Mouse (Mus musculus): ENCODE data around the gene Rab23. TPM values are rescaled to one million over a fixed set of nuclear protein-coding genes. Genes with fewer than 3 reads are reported as not detected.

Gene Rab23
- polyA plus RNA-seq, 1 experiment from 2014 or later = 35.2 TPM

DNA sequence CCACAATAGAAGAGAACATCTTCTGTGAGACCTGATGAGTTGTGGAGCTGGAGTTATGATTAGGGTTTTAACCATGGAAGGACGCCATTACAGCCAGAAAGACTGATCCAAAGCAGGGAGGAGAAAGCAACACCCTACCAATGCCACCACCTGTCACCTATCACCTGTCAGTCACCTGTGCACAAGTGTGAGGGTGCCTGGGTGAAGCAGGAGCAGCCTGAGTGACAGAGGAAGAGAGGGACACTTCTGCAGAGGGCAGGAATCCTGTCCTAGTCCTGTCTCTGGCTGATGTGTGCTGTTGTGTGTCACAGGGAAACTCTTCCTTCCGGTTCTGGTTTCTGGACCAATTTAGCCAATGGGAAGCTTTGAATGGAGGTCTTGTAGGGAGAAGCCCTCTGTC lies 23.7 kb upstream of the Rab23 start:
- H3K27me3 ChIP-seq (replicated peaks; ENCODE audit: low read depth, poor library complexity, severe bottlenecking) = no peaks in the 10 kb centered on the region
- no peak overlapping the region for H3K27ac ChIP-seq (replicated peaks)
- no peaks in the 10 kb centered on the region for H3K36me3 ChIP-seq (replicated peaks)
- 79% methylated on average over 2 of the region's 2 CpGs for WGBS
- H3K9me3 ChIP-seq = no peaks in the 10 kb centered on the region
- no peak for DNase-seq (ENCODE audit: low spot score)
- H3K4me3 ChIP-seq = no peak overlapping the region
- no peaks in the 10 kb centered on the region for H3K4me1 ChIP-seq

- Histone ChIP-seq H3K9me3 (no peaks in the 10 kb centered on the region), H3K27me3 (replicated peaks; ENCODE audit: low read depth, poor library complexity, severe bottlenecking) (no peaks in the 10 kb centered on the region), H3K4me3 (no peak overlapping the region), H3K36me3 (replicated peaks) (no peaks in the 10 kb centered on the region), H3K27ac (replicated peaks) (no peak overlapping the region), H3K4me1 (no peaks in the 10 kb centered on the region)
- 93% methylated on average over 3 of the region's 3 CpGs for WGBS
- DNase-seq (ENCODE audit: low spot score) = no peak
Measured at GRCm38 (mm10) chr1:33701244-33701643, 18.4 kb upstream of the Rab23 start.

DNA sequence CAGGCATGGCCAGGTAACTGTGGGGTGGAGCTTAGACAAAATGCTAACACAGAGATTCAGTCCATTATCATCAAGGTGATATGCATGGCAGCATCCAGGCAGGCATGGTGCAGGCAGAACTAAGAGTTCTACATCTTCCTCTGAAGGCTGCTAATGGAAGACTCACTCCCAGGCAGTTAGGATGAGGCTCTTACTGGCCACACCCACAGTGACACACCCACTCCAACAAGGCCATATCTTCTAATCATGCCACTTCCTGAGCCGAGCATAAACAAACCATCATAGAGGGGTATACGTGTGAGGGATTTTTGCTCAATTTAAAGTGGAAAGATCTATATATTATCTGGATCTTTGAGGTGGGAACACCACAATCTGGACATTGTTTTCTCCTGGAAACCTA lies 10.1 kb upstream of the Rab23 start:
- Histone ChIP-seq H3K4me1 (peaks cover 4% of the 10 kb centered on the region), H3K27ac (replicated peaks) (no peak overlapping the region), H3K36me3 (replicated peaks) (no peaks in the 10 kb centered on the region), H3K9me3 (no peaks in the 10 kb centered on the region), H3K27me3 (replicated peaks; ENCODE audit: low read depth, poor library complexity, severe bottlenecking) (no peaks in the 10 kb centered on the region), H3K4me3 (no peak overlapping the region)
- DNase-seq (ENCODE audit: low spot score) = no peak
- 80% methylated on average over 2 of the region's 2 CpGs for WGBS

DNA sequence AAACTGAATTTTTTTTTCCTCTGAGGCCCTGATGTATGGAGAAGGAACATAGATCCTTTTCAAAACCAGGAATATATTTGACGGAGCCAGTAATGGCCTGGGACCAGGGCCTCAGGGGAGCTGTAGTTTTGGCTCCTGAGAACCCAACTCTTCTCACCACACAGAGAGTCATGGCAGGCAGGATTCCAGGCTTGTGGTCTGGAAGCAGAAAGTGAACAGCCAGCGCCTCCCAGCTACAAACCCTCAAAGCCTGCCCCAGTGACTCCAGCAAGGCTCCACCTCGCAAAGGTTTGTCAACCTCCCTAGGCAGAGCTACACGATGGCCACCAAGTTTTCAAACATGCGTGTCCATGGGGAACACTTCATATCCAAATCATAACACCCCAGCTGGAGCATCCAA lies 7.7 kb upstream of the Rab23 start:
- no peak for DNase-seq (ENCODE audit: low spot score)
- H3K27me3 ChIP-seq (replicated peaks; ENCODE audit: low read depth, poor library complexity, severe bottlenecking) = no peaks in the 10 kb centered on the region
- WGBS = 89% methylated on average over 5 of the region's 5 CpGs
- no peak overlapping the region for H3K27ac ChIP-seq (replicated peaks)
- peaks cover 7% of the 10 kb centered on the region for H3K4me1 ChIP-seq
- H3K9me3 ChIP-seq = no peaks in the 10 kb centered on the region
- H3K36me3 ChIP-seq (replicated peaks) = no peaks in the 10 kb centered on the region
- H3K4me3 ChIP-seq = no peak overlapping the region

GRCm38 (mm10) chr1:33714796-33715195 lies 4.9 kb upstream of the Rab23 start:
- DNase-seq (ENCODE audit: low spot score) = peak; percentile 50

DNA sequence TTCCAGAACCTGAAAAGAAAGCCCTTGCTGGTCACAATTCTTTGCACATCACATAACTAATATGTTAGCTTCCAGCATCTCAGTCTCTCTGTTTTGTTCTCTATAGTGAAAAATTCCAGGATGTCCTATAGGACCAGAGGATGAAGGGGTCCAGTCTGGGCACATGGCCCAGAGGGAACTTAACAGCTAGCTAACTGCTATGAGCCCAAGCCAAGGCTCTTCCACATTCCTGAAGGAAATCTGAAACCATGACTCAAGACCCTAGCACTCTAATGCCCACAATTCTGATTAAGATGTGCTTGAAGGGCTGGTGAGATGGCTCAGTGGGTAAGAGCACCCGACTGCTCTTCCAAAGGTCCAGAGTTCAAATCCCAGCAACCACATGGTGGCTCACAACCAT lies 2.1 kb upstream of the Rab23 start:
- DNase-seq (ENCODE audit: low spot score) = no peak
- Histone ChIP-seq H3K4me3 (no peak overlapping the region), H3K27ac (replicated peaks) (no peak overlapping the region), H3K36me3 (replicated peaks) (peaks cover 12% of the 10 kb centered on the region), H3K4me1 (peaks cover 25% of the 10 kb centered on the region), H3K27me3 (replicated peaks; ENCODE audit: low read depth, poor library complexity, severe bottlenecking) (no peaks in the 10 kb centered on the region), H3K9me3 (no peaks in the 10 kb centered on the region)
- WGBS = 82% methylated on average over 1 of the region's 1 CpGs

More at GRCm38 (mm10) chr1:33714796-33715195, 4.9 kb upstream of the Rab23 start:
- Histone ChIP-seq H3K36me3 (replicated peaks) (no peaks in the 10 kb centered on the region), H3K9me3 (no peaks in the 10 kb centered on the region), H3K27ac (replicated peaks) (no peak overlapping the region), H3K4me1 (peaks cover 12% of the 10 kb centered on the region), H3K27me3 (replicated peaks; ENCODE audit: low read depth, poor library complexity, severe bottlenecking) (no peaks in the 10 kb centered on the region), H3K4me3 (0 out of 2 replicates have a peak overlapping the region, but pooled peaks have one; percentile 21)
- WGBS = 6% methylated on average over 10 of the region's 10 CpGs

- DNase-seq (ENCODE audit: low spot score) = no peak
- under 1% methylated on average over 41 of the region's 41 CpGs for WGBS
- no peaks in the 10 kb centered on the region for H3K27me3 ChIP-seq (replicated peaks; ENCODE audit: low read depth, poor library complexity, severe bottlenecking)
Measured at GRCm38 (mm10) chr1:33720231-33720630, 544 bp downstream of the Rab23 start.

GRCm38 (mm10) chr1:33721020-33721419 lies 1.3 kb downstream of the Rab23 start:
- H3K36me3 ChIP-seq (replicated peaks) = peaks cover 44% of the 10 kb centered on the region
- WGBS = 85% methylated on average over 7 of the region's 7 CpGs
- no peak for DNase-seq (ENCODE audit: low spot score)

More at GRCm38 (mm10) chr1:33720231-33720630, 544 bp downstream of the Rab23 start:
- Histone ChIP-seq H3K36me3 (replicated peaks) (peaks cover 37% of the 10 kb centered on the region), H3K4me3 (peak overlapping the region; percentile 90), H3K27ac (replicated peaks) (peak overlapping the region; percentile 95), H3K4me1 (peaks cover 18% of the 10 kb centered on the region), H3K9me3 (no peaks in the 10 kb centered on the region)

DNA sequence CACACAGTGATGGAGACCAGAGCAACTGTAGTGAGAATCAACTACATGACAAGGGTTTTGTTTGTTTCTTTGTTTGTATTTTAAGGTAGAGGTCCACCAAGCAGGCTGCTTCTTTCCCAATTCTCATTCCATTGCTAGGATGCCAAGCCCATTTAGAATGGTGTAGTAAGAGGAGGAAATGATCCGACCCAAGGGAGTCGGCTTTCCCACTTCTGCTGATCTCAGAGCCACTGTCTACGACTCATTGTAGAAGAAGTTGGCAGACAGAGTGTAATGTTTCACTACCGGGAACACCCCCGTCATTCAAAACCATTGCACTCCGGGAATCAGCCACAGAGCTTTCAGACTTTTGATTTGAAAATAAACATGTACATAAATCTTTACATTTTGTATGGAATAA lies 4.8 kb downstream of the Rab23 start:
- peaks cover 77% of the 10 kb centered on the region for H3K36me3 ChIP-seq (replicated peaks)
- H3K27ac ChIP-seq (replicated peaks) = no peak overlapping the region
- no peaks in the 10 kb centered on the region for H3K27me3 ChIP-seq (replicated peaks; ENCODE audit: low read depth, poor library complexity, severe bottlenecking)
- H3K4me3 ChIP-seq = no peak overlapping the region
- H3K9me3 ChIP-seq = no peaks in the 10 kb centered on the region
- peaks cover 16% of the 10 kb centered on the region for H3K4me1 ChIP-seq
- no peak for DNase-seq (ENCODE audit: low spot score)
- WGBS = 83% methylated on average over 6 of the region's 6 CpGs

More at GRCm38 (mm10) chr1:33721020-33721419, 1.3 kb downstream of the Rab23 start:
- Histone ChIP-seq H3K27me3 (replicated peaks; ENCODE audit: low read depth, poor library complexity, severe bottlenecking) (no peaks in the 10 kb centered on the region), H3K4me1 (peaks cover 18% of the 10 kb centered on the region), H3K4me3 (peak overlapping the region; percentile 90), H3K27ac (replicated peaks) (no peak overlapping the region), H3K9me3 (no peaks in the 10 kb centered on the region)

DNA sequence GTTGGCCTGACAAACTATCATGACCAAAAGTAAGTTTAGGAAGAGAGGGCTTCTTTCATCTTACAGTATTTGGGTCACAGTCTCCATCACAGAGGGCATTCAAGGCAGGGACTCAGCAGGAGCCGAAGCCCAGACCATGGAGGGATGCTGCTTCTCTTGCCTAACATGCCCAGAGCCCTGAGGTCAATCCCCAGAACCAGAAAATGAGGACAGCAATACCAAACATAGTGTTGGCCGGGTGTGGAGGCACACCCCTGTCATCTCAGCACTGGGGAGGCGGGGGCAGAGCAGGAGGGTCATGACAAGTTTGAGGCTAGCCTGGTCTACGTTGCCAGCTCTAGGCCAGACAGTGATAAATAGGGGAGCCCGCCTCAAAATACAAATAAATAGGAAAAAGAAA lies 5.4 kb downstream of the Rab23 start:
- H3K27me3 ChIP-seq (replicated peaks; ENCODE audit: low read depth, poor library complexity, severe bottlenecking) = no peaks in the 10 kb centered on the region
- H3K27ac ChIP-seq (replicated peaks) = no peak overlapping the region
- peaks cover 12% of the 10 kb centered on the region for H3K4me1 ChIP-seq
- H3K36me3 ChIP-seq (replicated peaks) = peaks cover 83% of the 10 kb centered on the region
- H3K4me3 ChIP-seq = no peak overlapping the region
- no peaks in the 10 kb centered on the region for H3K9me3 ChIP-seq
- DNase-seq (ENCODE audit: low spot score) = no peak
- WGBS = 96% methylated on average over 5 of the region's 5 CpGs

- Histone ChIP-seq H3K36me3 (replicated peaks) (peaks cover 100% of the 10 kb centered on the region), H3K27ac (replicated peaks) (no peak overlapping the region), H3K9me3 (no peaks in the 10 kb centered on the region), H3K4me3 (no peak overlapping the region), H3K4me1 (no peaks in the 10 kb centered on the region), H3K27me3 (replicated peaks; ENCODE audit: low read depth, poor library complexity, severe bottlenecking) (no peaks in the 10 kb centered on the region)
- WGBS = 90% methylated on average over 9 of the region's 9 CpGs
- no peak for DNase-seq (ENCODE audit: low spot score)
Measured at GRCm38 (mm10) chr1:33733044-33733443, 13.4 kb downstream of the Rab23 start.

GRCm38 (mm10) chr1:33734001-33734685 lies 14.5 kb downstream of the Rab23 start:
- Histone ChIP-seq H3K4me3 (no peak overlapping the region), H3K36me3 (replicated peaks) (peaks cover 100% of the 10 kb centered on the region), H3K27me3 (replicated peaks; ENCODE audit: low read depth, poor library complexity, severe bottlenecking) (no peaks in the 10 kb centered on the region), H3K4me1 (no peaks in the 10 kb centered on the region), H3K9me3 (no peaks in the 10 kb centered on the region), H3K27ac (replicated peaks) (no peak overlapping the region)
- no peak for DNase-seq (ENCODE audit: low spot score)
- 83% methylated on average over 5 of the region's 5 CpGs for WGBS

- H3K9me3 ChIP-seq = no peaks in the 10 kb centered on the region
- no peaks in the 10 kb centered on the region for H3K4me1 ChIP-seq
- DNase-seq (ENCODE audit: low spot score) = no peak
- H3K27ac ChIP-seq (replicated peaks) = no peak overlapping the region
- 93% methylated on average over 11 of the region's 11 CpGs for WGBS
- peaks cover 92% of the 10 kb centered on the region for H3K36me3 ChIP-seq (replicated peaks)
- no peaks in the 10 kb centered on the region for H3K27me3 ChIP-seq (replicated peaks; ENCODE audit: low read depth, poor library complexity, severe bottlenecking)
- H3K4me3 ChIP-seq = no peak overlapping the region
Measured at GRCm38 (mm10) chr1:33738281-33738680, 18.6 kb downstream of the Rab23 start.

All from embryonic facial prominence, embryonic 10.5 days (tissue).